Mouse (Mus musculus) forebrain, embryonic 10.5 days (tissue): ENCODE results near the gene Il17rd. TPM values are rescaled to one million over a fixed set of nuclear protein-coding genes. Genes with fewer than 3 reads are reported as not detected.

ENCODE experiments used
- DNase-seq: peaks from one replicate; pipeline ENCODE4 v3.0.0-alpha.2; 2017; ENCODE audit warnings: low spot score; ENCODE audit errors: extremely low spot score
- H3K27ac ChIP-seq: fragments of 300-500 bp; sonication (generic); 2 replicates; pipeline ENCODE4 v1.5.1; 2016; ENCODE audit warnings: mild to moderate bottlenecking
- H3K27me3 ChIP-seq: fragments of 300-500 bp; sonication (generic); 2 replicates; pipeline ENCODE4 v1.6.1; 2016; ENCODE audit warnings: mild to moderate bottlenecking; ENCODE audit not compliant: poor library complexity, severe bottlenecking
- H3K36me3 ChIP-seq: fragments of 300-500 bp; sonication (generic); replicated peaks from 2 replicates; pipeline ENCODE4 v1.6.1; 2016; ENCODE audit warnings: mild to moderate bottlenecking, moderate library complexity
- H3K4me1 ChIP-seq: fragments of 300-500 bp; sonication (generic); 2 replicates; pipeline ENCODE4 v1.6.1; 2016
- H3K4me3 ChIP-seq: fragments of 300-500 bp; sonication (generic); 2 replicates; pipeline ENCODE4 v1.5.1; 2016; ENCODE audit warnings: mild to moderate bottlenecking, moderate library complexity
- H3K9me3 ChIP-seq: fragments of 300-500 bp; sonication (generic); 2 replicates; pipeline ENCODE4 v1.6.1; 2016; ENCODE audit warnings: mild to moderate bottlenecking, moderate library complexity
- WGBS: fragments of 180-500 bp; shearing (Covaris S2); methylation state at CpG from one replicate; pipeline ENCODE4 v1.1.7; 2016; 5-methylcytosine and 5-hydroxymethylcytosine counted together
- polyA plus RNA-seq: library from polyadenylated mRNA; unstranded; fragments of >200 nt; fragmentation: Nextera tagmentation; extraction: Ambion mirVana; gene quantifications from 2 replicates; pipeline ENCODE4 v1.2.1, GENCODE M21; 2016

Il17rd gene
- polyA plus RNA-seq, 1 experiment from 2014 or later = 9.6 TPM

GRCm38 (mm10) chr14:27024664-27025063 is 14.1 kb upstream of the Il17rd start:
- 92% methylated on average over 4 of the region's 4 CpGs for WGBS
- H3K4me1 ChIP-seq = peaks cover 10% of the 10 kb centered on the region
- H3K27ac ChIP-seq = no peak overlapping the region
- no peaks in the 10 kb centered on the region for H3K36me3 ChIP-seq
- no peaks in the 10 kb centered on the region for H3K27me3 ChIP-seq
- H3K9me3 ChIP-seq = no peaks in the 10 kb centered on the region
- no peak for DNase-seq
- no peak overlapping the region for H3K4me3 ChIP-seq

- no peak overlapping the region for H3K4me3 ChIP-seq
- peak; percentile 58 for DNase-seq
- peaks cover 6% of the 10 kb centered on the region; the same call in 1 of the 2 replicates for H3K4me1 ChIP-seq
- WGBS = 6% methylated on average over 15 of the region's 15 CpGs
- H3K9me3 ChIP-seq = no peaks in the 10 kb centered on the region
- H3K36me3 ChIP-seq = no peaks in the 10 kb centered on the region
- no peaks in the 10 kb centered on the region for H3K27me3 ChIP-seq
- H3K27ac ChIP-seq = peak overlapping the region; percentile 58; the same call in 1 of the 2 replicates
Measured at GRCm38 (mm10) chr14:27029771-27030173, 9.0 kb upstream of the Il17rd start.

- DNase-seq = peak; percentile 85
- no peaks in the 10 kb centered on the region for H3K36me3 ChIP-seq
- no peak overlapping the region for H3K27ac ChIP-seq
- H3K4me3 ChIP-seq = no peak overlapping the region
- peaks cover 6% of the 10 kb centered on the region; the same call in 1 of the 2 replicates for H3K4me1 ChIP-seq
- H3K27me3 ChIP-seq = no peaks in the 10 kb centered on the region
- WGBS = 16% methylated on average over 4 of the region's 4 CpGs
- H3K9me3 ChIP-seq = no peaks in the 10 kb centered on the region
Measured at GRCm38 (mm10) chr14:27031142-27031541, 7.6 kb upstream of the Il17rd start.

- H3K36me3 ChIP-seq = no peaks in the 10 kb centered on the region
- WGBS = 67% methylated on average over 1 of the region's 1 CpGs
- H3K4me3 ChIP-seq = no peak overlapping the region
- no peaks in the 10 kb centered on the region for H3K9me3 ChIP-seq
- no peak for DNase-seq
- peaks cover 43% of the 10 kb centered on the region for H3K4me1 ChIP-seq
- H3K27me3 ChIP-seq = peaks cover 21% of the 10 kb centered on the region
- H3K27ac ChIP-seq = no peak overlapping the region
Measured at GRCm38 (mm10) chr14:27037513-27037912, 1.2 kb upstream of the Il17rd start.

- H3K4me3 ChIP-seq = peak overlapping the region; percentile 95
- peak; percentile 80 for DNase-seq
- peak overlapping the region; percentile 96 for H3K27ac ChIP-seq
- H3K36me3 ChIP-seq = no peaks in the 10 kb centered on the region
- no peaks in the 10 kb centered on the region for H3K9me3 ChIP-seq
- H3K27me3 ChIP-seq = peaks cover 29% of the 10 kb centered on the region
- under 1% methylated on average over 59 of the region's 59 CpGs for WGBS
- H3K4me1 ChIP-seq = peaks cover 63% of the 10 kb centered on the region
Measured at GRCm38 (mm10) chr14:27039281-27040248, 824 bp downstream of the Il17rd start.

GRCm38 (mm10) chr14:27040451-27040850 is 1.7 kb downstream of the Il17rd start:
- Histone ChIP-seq H3K4me3 (peak overlapping the region; percentile 95), H3K27ac (peak overlapping the region; percentile 96), H3K36me3 (no peaks in the 10 kb centered on the region), H3K27me3 (peaks cover 29% of the 10 kb centered on the region), H3K9me3 (no peaks in the 10 kb centered on the region), H3K4me1 (peaks cover 72% of the 10 kb centered on the region)
- peak; percentile 19 for DNase-seq
- WGBS = 6% methylated on average over 12 of the region's 12 CpGs

GRCm38 (mm10) chr14:27042280-27042983 is 3.7 kb downstream of the Il17rd start:
- H3K27ac ChIP-seq = peak overlapping the region; percentile 96
- peaks cover 29% of the 10 kb centered on the region for H3K27me3 ChIP-seq
- H3K9me3 ChIP-seq = no peaks in the 10 kb centered on the region
- DNase-seq = no peak
- 46% methylated on average over 8 of the region's 8 CpGs for WGBS
- peak overlapping the region; percentile 95 for H3K4me3 ChIP-seq
- H3K4me1 ChIP-seq = peaks cover 92% of the 10 kb centered on the region
- no peaks in the 10 kb centered on the region for H3K36me3 ChIP-seq

- H3K27ac ChIP-seq = peak overlapping the region; percentile 80
- H3K9me3 ChIP-seq = no peaks in the 10 kb centered on the region
- no peaks in the 10 kb centered on the region for H3K36me3 ChIP-seq
- WGBS = 81% methylated on average over 5 of the region's 5 CpGs
- peaks cover 100% of the 10 kb centered on the region for H3K4me1 ChIP-seq
- DNase-seq = no peak
- H3K27me3 ChIP-seq = peaks cover 29% of the 10 kb centered on the region
- H3K4me3 ChIP-seq = no peak overlapping the region; the same call in 1 of the 2 replicates
Measured at GRCm38 (mm10) chr14:27043416-27043815, 4.7 kb downstream of the Il17rd start.

GRCm38 (mm10) chr14:27044221-27044966 is 5.7 kb downstream of the Il17rd start:
- no peaks in the 10 kb centered on the region for H3K9me3 ChIP-seq
- H3K27ac ChIP-seq = peak overlapping the region; percentile 80
- DNase-seq = peak; percentile 21
- H3K4me3 ChIP-seq = peak overlapping the region; percentile 30
- H3K4me1 ChIP-seq = peaks cover 100% of the 10 kb centered on the region
- WGBS = 8% methylated on average over 11 of the region's 11 CpGs
- peaks cover 29% of the 10 kb centered on the region for H3K27me3 ChIP-seq
- H3K36me3 ChIP-seq = no peaks in the 10 kb centered on the region

GRCm38 (mm10) chr14:27044967-27045361 is 6.2 kb downstream of the Il17rd start:
- WGBS = 1% methylated on average over 2 of the region's 2 CpGs
- peaks cover 100% of the 10 kb centered on the region for H3K4me1 ChIP-seq
- H3K9me3 ChIP-seq = no peaks in the 10 kb centered on the region
- H3K27me3 ChIP-seq = peaks cover 29% of the 10 kb centered on the region
- peak; percentile 39 for DNase-seq
- no peaks in the 10 kb centered on the region for H3K36me3 ChIP-seq
- peak overlapping the region; percentile 30 for H3K4me3 ChIP-seq
- H3K27ac ChIP-seq = peak overlapping the region; percentile 80

GRCm38 (mm10) chr14:27048231-27048956 is 9.7 kb downstream of the Il17rd start:
- DNase-seq = peak; percentile 31

More at GRCm38 (mm10) chr14:27048231-27048956, 9.7 kb downstream of the Il17rd start:
- H3K4me1 ChIP-seq = peaks cover 100% of the 10 kb centered on the region
- no peak overlapping the region for H3K4me3 ChIP-seq
- H3K36me3 ChIP-seq = no peaks in the 10 kb centered on the region
- peaks cover 4% of the 10 kb centered on the region; the same call in 1 of the 2 replicates for H3K27me3 ChIP-seq
- H3K27ac ChIP-seq = peak overlapping the region; percentile 88
- H3K9me3 ChIP-seq = no peaks in the 10 kb centered on the region
- WGBS = 17% methylated on average over 8 of the region's 8 CpGs
